Mouse (Mus musculus) small intestine, adult 2 months (tissue): ENCODE measurements around the gene Lypd3.

Source experiments
- CTCF ChIP-seq: fragments of 200-500 bp; IDR thresholded peaks from 2 replicates; pipeline ENCODE4 v1.5.1; 2012; ENCODE audit warnings: low read depth, mild to moderate bottlenecking, control low read depth, inconsistent platforms, low read length, moderate library complexity, mixed read lengths; ENCODE audit not compliant: insufficient replicate concordance, insufficient read length; ENCODE audit errors: extremely low read depth
- POLR2A ChIP-seq: fragments of 200-500 bp; IDR thresholded peaks from 2 replicates; pipeline ENCODE4 v1.6.1; 2012; ENCODE audit warnings: low read depth, mild to moderate bottlenecking, control low read depth, inconsistent platforms, low read length, moderate library complexity

GRCm38 (mm10) chr7:24594309-24594803 is 42.0 kb upstream of the Lypd3 start:
- TF ChIP-seq CTCF (no peak), POLR2A (no peak)
